Mouse (Mus musculus) erythroblast, embryonic 14.5 days (primary cell): ENCODE data around the gene Axdnd1.

ENCODE experiments used
- GATA1 ChIP-seq: IDR thresholded peaks from 2 replicates; pipeline ENCODE4 v1.6.1; 2012; ENCODE audit warnings: low read length, inconsistent platforms, mixed read lengths
- TAL1 ChIP-seq: IDR thresholded peaks from 3 replicates; pipeline ENCODE4 v1.6.1; 2012; ENCODE audit warnings: low read length, inconsistent platforms, mixed read lengths

DNA sequence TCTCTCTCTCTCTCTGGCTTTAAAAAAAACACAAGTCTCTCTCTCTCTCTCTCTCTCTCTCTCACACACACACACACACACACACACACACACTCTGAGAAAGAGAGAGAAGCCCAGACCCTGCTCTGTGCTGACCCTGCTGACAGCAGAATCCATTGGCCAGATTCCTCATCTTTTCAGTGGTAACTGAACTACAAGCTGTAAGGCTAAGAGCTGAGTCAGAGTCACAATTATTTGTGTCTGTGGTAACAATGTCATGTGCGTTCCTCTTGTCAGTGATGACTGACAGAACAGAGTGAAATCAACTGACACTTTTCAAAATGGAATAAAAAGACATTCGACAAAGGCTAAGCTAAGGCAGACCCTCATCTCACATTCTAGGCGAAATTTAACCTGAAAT lies 47.6 kb upstream of the Axdnd1 start:
- TF ChIP-seq GATA1 (no peak), TAL1 (no peak)
